In the genomic region with DNA sequence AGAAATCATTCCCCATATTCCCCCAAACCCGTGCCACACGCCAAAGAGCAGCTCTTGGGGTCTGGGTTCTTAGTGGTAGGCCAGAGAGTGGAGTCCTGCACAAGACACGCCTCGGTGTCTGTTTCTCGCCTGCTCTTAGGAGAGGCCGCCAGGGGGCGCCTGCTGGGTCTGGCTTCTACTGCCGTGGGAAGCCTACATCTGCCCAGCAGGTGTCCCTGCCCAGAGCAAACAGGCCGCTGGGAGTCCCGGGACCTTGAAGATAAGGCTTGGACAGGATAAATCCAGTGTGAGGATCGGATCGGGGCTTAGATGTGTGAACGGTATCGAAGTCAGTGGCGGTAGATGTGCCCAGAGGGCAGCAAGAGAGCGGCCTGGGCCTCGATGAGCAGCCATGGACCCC, we compare ENCODE assay signal across 8 mouse cellular contexts. TPM values are rescaled to one million over a fixed set of nuclear protein-coding genes. Genes with fewer than 3 reads are reported as not detected.
A peak's percentile ranks its signal among the peaks of the same experiment; 100 is the strongest.
DNase-seq lines count a peak whose midpoint lies in the region; ATAC-seq and TF ChIP-seq lines count a peak whose summit lies in the region.

A gene (plus strand): TSS at position 236 of the 400 bp plus-strand sequence.

- H3ac ChIP-seq in C2C12 (ENCODE audit: control insufficient read depth, insufficient read length, low read depth) = no peak within 1 kb of the TSS

- peaks cover 61% of the 10 kb centered on the region for H3K27me3 ChIP-seq in C2C12 (ENCODE audit: control insufficient read depth, insufficient read depth, insufficient read length)
- H3K27me3 ChIP-seq in embryonic facial prominence, embryonic 11.5 days (ENCODE audit: control insufficient read depth, insufficient read depth, low read length) = peaks cover 77% of the 10 kb centered on the region
- peaks cover 89% of the 10 kb centered on the region for H3K27me3 ChIP-seq in heart, embryonic 12.5 days (replicated peaks)
- peaks cover 88% of the 10 kb centered on the region for H3K27me3 ChIP-seq in kidney, embryonic 16.5 days (ENCODE audit: insufficient read depth, low read length)
- H3K27me3 ChIP-seq in liver, embryonic 11.5 days (replicated peaks; ENCODE audit: control insufficient read depth, insufficient read depth, low read length) = peaks cover 92% of the 10 kb centered on the region
- peaks cover 80% of the 10 kb centered on the region for H3K27me3 ChIP-seq in neural tube, embryonic 14.5 days (ENCODE audit: control insufficient read depth, insufficient read depth, low read length)

- H3K9ac ChIP-seq in embryonic facial prominence, embryonic 11.5 days (replicated peaks; ENCODE audit: low read length) = no peak within 1 kb of the TSS
- H3K9ac ChIP-seq in heart, embryonic 12.5 days = peak within 1 kb of the TSS; percentile 56; the same call in 1 of the 2 replicates
- no peak within 1 kb of the TSS for H3K9ac ChIP-seq in kidney, embryonic 16.5 days (replicated peaks; ENCODE audit: low read length)
- H3K9ac ChIP-seq in liver, embryonic 11.5 days (ENCODE audit: low read depth, low read length) = no peak within 1 kb of the TSS
- no peak within 1 kb of the TSS for H3K9ac ChIP-seq in neural tube, embryonic 14.5 days (replicated peaks; ENCODE audit: low read depth, low read length)

- peaks cover 4% of the 10 kb centered on the region; the same call in 1 of the 2 replicates for H3K4me1 ChIP-seq in embryonic facial prominence, embryonic 11.5 days (ENCODE audit: control insufficient read depth, insufficient read depth, low read length)
- peaks cover 35% of the 10 kb centered on the region for H3K4me1 ChIP-seq in heart, embryonic 12.5 days (replicated peaks)
- peaks cover 17% of the 10 kb centered on the region for H3K4me1 ChIP-seq in kidney, embryonic 16.5 days (ENCODE audit: insufficient read depth, low read length)
- peaks cover 2% of the 10 kb centered on the region; the same call in 1 of the 2 replicates for H3K4me1 ChIP-seq in liver, embryonic 11.5 days (replicated peaks; ENCODE audit: control insufficient read depth, insufficient read depth, low read length)
- H3K4me1 ChIP-seq in neural tube, embryonic 14.5 days (ENCODE audit: control insufficient read depth, insufficient read depth, low read length) = peaks cover 11% of the 10 kb centered on the region; the same call in 1 of the 2 replicates

- no peak within 1 kb of the TSS for H3K4me3 ChIP-seq in C2C12 (ENCODE audit: insufficient read depth, poor library complexity, severe bottlenecking)
- 0 out of 2 replicates have a peak within 1 kb of the TSS, but pooled peaks have one; percentile 6 for H3K4me3 ChIP-seq in embryonic facial prominence, embryonic 11.5 days (ENCODE audit: low read depth, low read length)
- 0 out of 2 replicates have a peak within 1 kb of the TSS, but pooled peaks have one; percentile 2 for H3K4me3 ChIP-seq in heart, embryonic 12.5 days
- H3K4me3 ChIP-seq in kidney, embryonic 16.5 days (ENCODE audit: low read length) = no peak within 1 kb of the TSS
- no peak within 1 kb of the TSS for H3K4me3 ChIP-seq in liver, embryonic 11.5 days (ENCODE audit: low read depth, low read length)
- H3K4me3 ChIP-seq in neural tube, embryonic 14.5 days (ENCODE audit: low read depth, low read length) = no peak within 1 kb of the TSS

- H3K9me3 ChIP-seq in embryonic facial prominence, embryonic 11.5 days (replicated peaks; ENCODE audit: control insufficient read depth, low read length) = no peaks in the 10 kb centered on the region
- H3K9me3 ChIP-seq in heart, embryonic 12.5 days (replicated peaks) = peaks cover 2% of the 10 kb centered on the region
- no peaks in the 10 kb centered on the region for H3K9me3 ChIP-seq in kidney, embryonic 16.5 days (ENCODE audit: low read length)
- 0 out of 2 replicates have a peak, but pooled peaks cover 2% of the 10 kb centered on the region for H3K9me3 ChIP-seq in liver, embryonic 11.5 days (ENCODE audit: control insufficient read depth, low read length)
- H3K9me3 ChIP-seq in neural tube, embryonic 14.5 days (ENCODE audit: control insufficient read depth, low read length) = no peaks in the 10 kb centered on the region

- TF ChIP-seq CTCF in C2C12 (IDR thresholded peaks at IDR 0.05; ENCODE audit: control insufficient read depth, insufficient read depth, insufficient read length) = peak; percentile 29

- peak; percentile 80 for DNase-seq in adrenal gland, postnatal 25 days
- peak; percentile 88 for DNase-seq in embryonic facial prominence, embryonic 11.5 days (ENCODE audit: low spot score)
- peak; percentile 65 for DNase-seq in liver, embryonic 11.5 days (ENCODE audit: low spot score)
- peak; percentile 89 for DNase-seq in testis, postnatal 10 days (ENCODE audit: low spot score)

- no peaks in the 10 kb centered on the region for H3K36me3 ChIP-seq in C2C12 (ENCODE audit: control insufficient read depth, insufficient read depth)
- no peaks in the 10 kb centered on the region for H3K36me3 ChIP-seq in embryonic facial prominence, embryonic 11.5 days (replicated peaks; ENCODE audit: control insufficient read depth, insufficient read depth, low read depth, low read length)
- H3K36me3 ChIP-seq in heart, embryonic 12.5 days = no peaks in the 10 kb centered on the region
- no peaks in the 10 kb centered on the region for H3K36me3 ChIP-seq in kidney, embryonic 16.5 days (ENCODE audit: insufficient read depth, low read length)
- H3K36me3 ChIP-seq in liver, embryonic 11.5 days (ENCODE audit: control insufficient read depth, insufficient read depth, low read length) = no peaks in the 10 kb centered on the region
- H3K36me3 ChIP-seq in neural tube, embryonic 14.5 days (ENCODE audit: control insufficient read depth, insufficient read depth, low read length) = no peaks in the 10 kb centered on the region

- H3K4me2 ChIP-seq in embryonic facial prominence, embryonic 11.5 days (ENCODE audit: low read depth, low read length) = no peak within 1 kb of the TSS; the same call in 1 of the 2 replicates
- H3K4me2 ChIP-seq in heart, embryonic 12.5 days = peak within 1 kb of the TSS; percentile 79
- H3K4me2 ChIP-seq in kidney, embryonic 16.5 days (replicated peaks; ENCODE audit: low read depth, low read length) = no peak within 1 kb of the TSS; the same call in 1 of the 2 replicates
- no peak within 1 kb of the TSS for H3K4me2 ChIP-seq in liver, embryonic 11.5 days
- H3K4me2 ChIP-seq in neural tube, embryonic 14.5 days (ENCODE audit: low read depth, low read length) = no peak within 1 kb of the TSS; the same call in 1 of the 2 replicates

- no peaks in the 10 kb centered on the region for H3K79me2 ChIP-seq in C2C12 (ENCODE audit: control insufficient read depth, insufficient read depth)

- H3K79me3 ChIP-seq in C2C12 (ENCODE audit: low read depth) = no peaks in the 10 kb centered on the region

- 3% methylated on average over 17 of the region's 17 CpGs for WGBS in embryonic facial prominence, embryonic 11.5 days
- WGBS in heart, embryonic 12.5 days = 3% methylated on average over 17 of the region's 17 CpGs
- 4% methylated on average over 17 of the region's 17 CpGs for WGBS in kidney, embryonic 16.5 days
- WGBS in liver, embryonic 11.5 days = 5% methylated on average over 17 of the region's 17 CpGs
- whole genome bisulfite sequencing in neural tube, embryonic 14.5 days = 6% methylated on average over 17 of the region's 17 CpGs

- H3K27ac ChIP-seq in embryonic facial prominence, embryonic 11.5 days (replicated peaks; ENCODE audit: low read depth, low read length) = no peak within 1 kb of the TSS
- H3K27ac ChIP-seq in heart, embryonic 12.5 days (ENCODE audit: poor library complexity, severe bottlenecking) = no peak within 1 kb of the TSS
- no peak within 1 kb of the TSS for H3K27ac ChIP-seq in kidney, embryonic 16.5 days (ENCODE audit: low read length)
- no peak within 1 kb of the TSS for H3K27ac ChIP-seq in liver, embryonic 11.5 days (ENCODE audit: low read depth, low read length)
- H3K27ac ChIP-seq in neural tube, embryonic 14.5 days (ENCODE audit: low read depth, low read length) = no peak within 1 kb of the TSS

- ATAC-seq in embryonic facial prominence, embryonic 11.5 days (replicated peaks; ENCODE audit: insufficient number of reproducible peaks, low FRiP score, low TSS enrichment, low read depth) = peak; percentile 49; the same call in 1 of the 2 replicates
- ATAC-seq in heart, embryonic 12.5 days (ENCODE audit: insufficient number of reproducible peaks, low FRiP score) = no peak
- ATAC-seq in kidney, embryonic 16.5 days (ENCODE audit: low FRiP score, low TSS enrichment) = peak; percentile 52
- ATAC-seq in liver, embryonic 11.5 days (replicated peaks; ENCODE audit: low FRiP score) = 0 out of 2 replicates have a peak, but pooled peaks have one; percentile 48
- ATAC-seq in neural tube, embryonic 14.5 days (ENCODE audit: low read depth) = peak; percentile 34; the same call in 1 of the 2 replicates

TF ChIP-seq in C2C12, 6 proteins besides CTCF, POLR2A, EP300 and RAD21:
- TF ChIP-seq MYOG (IDR thresholded peaks at IDR 0.05; ENCODE audit: control insufficient read depth, extremely low read depth, insufficient read length) (no peak), FOSL1 (IDR thresholded peaks at IDR 0.05; ENCODE audit: insufficient read depth, low read length, poor library complexity, severe bottlenecking) (no peak), MAX (IDR thresholded peaks at IDR 0.05) (no peak), USF1 (IDR thresholded peaks at IDR 0.05; ENCODE audit: low read depth) (no peak), MYOD1 (IDR thresholded peaks at IDR 0.05; ENCODE audit: control insufficient read depth, insufficient read length, low read depth) (no peak), CEBPB (IDR thresholded peaks at IDR 0.05; ENCODE audit: low read depth) (no peak)

RNA-seq across cellular contexts. Expression of the gene that starts here (rescaled TPM):
- polyA plus RNA-seq in C2C12 (2012; fragmentation: generic; extraction: Trizol) = 0.01 TPM
- not detected in 2 replicates for total RNA-seq in adrenal gland, postnatal 25 days (2021)
- polyA plus RNA-seq in embryonic facial prominence, embryonic 11.5 days (2014; fragmentation: Nextera tagmentation; extraction: Ambion mirVana) = not detected in 2 replicates
- polyA plus RNA-seq in heart, embryonic 12.5 days (2016; fragmentation: Nextera tagmentation; extraction: Ambion mirVana) = 0.19 and 0.28 TPM in 2 replicates
- 0.06 and 0.29 TPM in 2 replicates for polyA plus RNA-seq in kidney, embryonic 16.5 days (2015; fragmentation: Nextera tagmentation; extraction: Ambion mirVana)
- 0.04 and 0.12 TPM in 2 replicates for polyA plus RNA-seq in liver, embryonic 11.5 days (2014; fragmentation: Nextera tagmentation; extraction: Ambion mirVana)
- polyA plus RNA-seq in neural tube, embryonic 14.5 days (2014; fragmentation: Nextera tagmentation; extraction: Ambion mirVana) = 0.11 and 0.17 TPM in 2 replicates

Comparison
In these comparisons a context has a peak if more than half of its experiments do, and no peak if none do; other contexts are left out.
1. Peak in DNase-seq in adrenal gland, postnatal 25 days; RNA of the gene not detected or under 1 TPM.
2. Peak in DNase-seq, ATAC-seq and H3K4me3 ChIP-seq in embryonic facial prominence, embryonic 11.5 days; RNA of the gene not detected or under 1 TPM.
3. Peak in ATAC-seq in kidney, embryonic 16.5 days; RNA of the gene not detected or under 1 TPM.
4. Peak in DNase-seq and ATAC-seq in liver, embryonic 11.5 days; RNA of the gene not detected or under 1 TPM.
5. Peak in ATAC-seq in neural tube, embryonic 14.5 days; RNA of the gene not detected or under 1 TPM.